Mouse (Mus musculus) lung, postnatal 0 days (tissue): ENCODE measurements around the gene Slc35g1.

Experiments
- CTCF ChIP-seq: IDR thresholded peaks from 2 replicates; pipeline ENCODE4 v1.5.1; 2016; ENCODE audit warnings: antibody characterized with exemption, mild to moderate bottlenecking
- EP300 ChIP-seq: IDR thresholded peaks from 2 replicates; pipeline ENCODE4 v1.6.1; 2016; ENCODE audit warnings: antibody characterized with exemption, mild to moderate bottlenecking, control low read depth

GRCm38 (mm10) chr19:38349013-38349341 is 46.8 kb upstream of the Slc35g1 start:
- TF ChIP-seq CTCF (no peak), EP300 (no peak)
